Mouse (Mus musculus) CH12.LX (cell line): ENCODE measurements around the gene Hoxb7. TPM values are rescaled to one million over a fixed set of nuclear protein-coding genes. Genes with fewer than 3 reads are reported as not detected.
A peak's percentile ranks its signal among the peaks of the same experiment; 100 is the strongest.

Experiments
- DNase-seq: peaks from one replicate; pipeline ENCODE4 v3.0.0-alpha.2; 2013; ENCODE audit errors: extremely low read depth
- H3K27ac ChIP-seq: 2 replicates; pipeline ENCODE4 v1.5.1; 2012; ENCODE audit warnings: low read depth, mild to moderate bottlenecking, control low read depth, moderate library complexity; ENCODE audit not compliant: insufficient read depth
- H3K27me3 ChIP-seq: replicated peaks from 2 replicates; pipeline ENCODE3; 2012; ENCODE audit warnings: inconsistent platforms
- H3K36me3 ChIP-seq, 2 experiments: replicated peaks in 1 of 2; 2 replicates each; pipeline versions ENCODE3 to v1.6.1; 2012; ENCODE audit warnings: inconsistent platforms in 1 of 2, low read length in 1 of 2, mild to moderate bottlenecking in 1 of 2, mixed read lengths in 1 of 2, moderate library complexity in 1 of 2; ENCODE audit not compliant: control insufficient read depth in 1 of 2, insufficient read depth in 1 of 2
- H3K4me1 ChIP-seq, 2 experiments: 2 replicates each; pipeline ENCODE4 v1.6.1; 2012; ENCODE audit warnings: inconsistent platforms in 1 of 2, moderate library complexity in 1 of 2; ENCODE audit not compliant: insufficient read depth in 2 of 2, control insufficient read depth in 1 of 2
- H3K4me2 ChIP-seq: 2 replicates; pipeline ENCODE4 v1.6.1; 2012; ENCODE audit warnings: low read depth, mild to moderate bottlenecking, control low read depth; ENCODE audit not compliant: poor library complexity, insufficient read depth, severe bottlenecking
- H3K4me3 ChIP-seq, 3 experiments: fragments of 150-350 bp in 1 of 3; sonication (generic) in 1 of 3; replicated peaks in 1 of 3; 2 replicates each; pipeline versions ENCODE3 to v1.5.1; 2011 to 2012; ENCODE audit warnings: low read depth in 2 of 3, low read length in 2 of 3, mild to moderate bottlenecking in 2 of 3, moderate library complexity in 2 of 3, control low read depth in 1 of 3, improper control_type of control experiment in 1 of 3, inconsistent platforms in 1 of 3, mixed read lengths in 1 of 3; ENCODE audit not compliant: poor library complexity in 1 of 3
- H3K79me2 ChIP-seq: replicated peaks from 2 replicates; pipeline ENCODE4 v1.6.1; 2012; ENCODE audit warnings: mild to moderate bottlenecking, moderate library complexity; ENCODE audit not compliant: control insufficient read depth, poor library complexity, insufficient read depth, severe bottlenecking; ENCODE audit errors: extremely low read depth
- H3K9ac ChIP-seq: 2 replicates; pipeline ENCODE4 v1.6.1; 2012; ENCODE audit warnings: low read depth, mild to moderate bottlenecking, control low read depth, moderate library complexity; ENCODE audit not compliant: insufficient read depth
- H3K9me3 ChIP-seq: replicated peaks from 2 replicates; pipeline ENCODE3; 2012; ENCODE audit warnings: low read length, inconsistent platforms, mixed read lengths
- CHD1 ChIP-seq: IDR thresholded peaks from 2 replicates; pipeline ENCODE4 v1.6.1; 2012; ENCODE audit warnings: low read depth, low read length, improper control_type of control experiment, inconsistent platforms
- CHD2 ChIP-seq: IDR thresholded peaks from 2 replicates; pipeline ENCODE4 v1.6.1; 2011; ENCODE audit warnings: low read length, improper control_type of control experiment
- CTCF ChIP-seq, 2 experiments: IDR thresholded peaks in 1 of 2; conservative IDR thresholded peaks in 1 of 2; 2 replicates each; pipeline ENCODE4 v1.5.1; 2011 to 2012; ENCODE audit warnings: low read depth in 2 of 2, low read length in 2 of 2, improper control_type of control experiment in 1 of 2, inconsistent platforms in 1 of 2, mild to moderate bottlenecking in 1 of 2, moderate library complexity in 1 of 2
- EP300 ChIP-seq: IDR thresholded peaks from 2 replicates; pipeline ENCODE4 v1.6.1; 2011; ENCODE audit warnings: low read length, improper control_type of control experiment
- GABPA ChIP-seq: IDR thresholded peaks from 2 replicates; pipeline ENCODE4 v1.6.1; 2012; ENCODE audit warnings: low read depth, low read length, improper control_type of control experiment, inconsistent platforms; ENCODE audit not compliant: insufficient replicate concordance
- IRF4 ChIP-seq: IDR thresholded peaks from 2 replicates; pipeline ENCODE4 v1.6.1; 2014; ENCODE audit warnings: low read depth, mild to moderate bottlenecking, inconsistent platforms, low read length, improper control_type of control experiment
- KAT2A ChIP-seq: IDR thresholded peaks from 2 replicates; pipeline ENCODE4 v1.6.1; 2012; ENCODE audit warnings: low read length, improper control_type of control experiment, inconsistent platforms; ENCODE audit not compliant: insufficient replicate concordance
- MAX ChIP-seq: IDR thresholded peaks from 2 replicates; pipeline ENCODE4 v1.6.1; 2011; ENCODE audit warnings: low read length, improper control_type of control experiment
- MEF2A ChIP-seq: IDR thresholded peaks from 2 replicates; pipeline ENCODE4 v1.6.1; 2014; ENCODE audit warnings: low read depth, mild to moderate bottlenecking, inconsistent platforms, low read length, improper control_type of control experiment, borderline replicate concordance
- MYC ChIP-seq: IDR thresholded peaks from 2 replicates; pipeline ENCODE4 v1.6.1; 2011; ENCODE audit warnings: low read depth, mild to moderate bottlenecking, improper control_type of control experiment, low read length
- NELFE ChIP-seq: IDR thresholded peaks from 2 replicates; pipeline ENCODE4 v1.6.1; 2011; ENCODE audit warnings: low read depth, low read length, improper control_type of control experiment
- PAX5 ChIP-seq: IDR thresholded peaks from 2 replicates; pipeline ENCODE4 v1.6.1; 2012; ENCODE audit warnings: low read length, inconsistent platforms, mixed read lengths
- RCOR1 ChIP-seq: conservative IDR thresholded peaks from 2 replicates; pipeline ENCODE4 v1.6.1; 2012; ENCODE audit warnings: low read depth, mild to moderate bottlenecking, inconsistent platforms, low read length, improper control_type of control experiment
- SIN3A ChIP-seq: IDR thresholded peaks from 2 replicates; pipeline ENCODE4 v1.6.1; 2012; ENCODE audit warnings: low read length, improper control_type of control experiment, inconsistent platforms
- TBP ChIP-seq: conservative IDR thresholded peaks from 2 replicates; pipeline ENCODE4 v1.6.1; 2011; ENCODE audit warnings: low read depth, low read length, improper control_type of control experiment
- TCF12 ChIP-seq: IDR thresholded peaks from 2 replicates; pipeline ENCODE4 v1.6.1; 2014; ENCODE audit warnings: low read depth, mild to moderate bottlenecking, inconsistent platforms, low read length, improper control_type of control experiment
- UBTF ChIP-seq: IDR thresholded peaks from 2 replicates; pipeline ENCODE4 v1.6.1; 2012; ENCODE audit warnings: low read depth, mild to moderate bottlenecking, inconsistent platforms, low read length, improper control_type of control experiment, moderate library complexity
- USF1 ChIP-seq: IDR thresholded peaks from 2 replicates; pipeline ENCODE4 v1.6.1; 2014; ENCODE audit warnings: low read depth, mild to moderate bottlenecking, inconsistent platforms, low read length, improper control_type of control experiment
- ZKSCAN1 ChIP-seq: IDR thresholded peaks from 2 replicates; pipeline ENCODE4 v1.6.1; 2012; ENCODE audit warnings: low read depth, inconsistent platforms, low read length, improper control_type of control experiment, borderline replicate concordance
- ZMIZ1 ChIP-seq: IDR thresholded peaks from 2 replicates; pipeline ENCODE4 v1.6.1; 2012; ENCODE audit warnings: low read depth, mild to moderate bottlenecking, inconsistent platforms, low read length, improper control_type of control experiment
- ZNF384 ChIP-seq: IDR thresholded peaks from 2 replicates; pipeline ENCODE4 v1.6.1; 2012; ENCODE audit warnings: low read depth, low read length, improper control_type of control experiment, inconsistent platforms
- dilution Hi-C: fragments of 300-500 bp; cut with MboI; formaldehyde crosslinking; loops from 2 replicates; pipeline ENCODE4 v1.14.3; 2020; ENCODE audit warnings: low sequenced_read_pairs; ENCODE audit not compliant: extremely low pct_unique_long_range_greater_than_20kb, extremely low pct_ligation_motif_present
- in situ Hi-C: fragments of 300-500 bp; cut with MboI; formaldehyde crosslinking; loops from 3 replicates; pipeline ENCODE4 v1.14.3; 2019; ENCODE audit warnings: low sequenced_read_pairs, low pct_ligation_motif_present, low pct_unique_long_range_greater_than_20kb, mixed read lengths
- polyA plus RNA-seq: library from polyadenylated mRNA; unstranded; fragments of >175 nt; gene quantifications from 2 replicates; pipeline ENCODE4 v1.2.1, GENCODE M21; 2012; ENCODE audit warnings: low read depth; ENCODE audit not compliant: insufficient read length
- total RNA-seq, 2 experiments: library from RNA; depleted of rRNA; stranded (reverse); fragments of 300-350 nt in 1 of 2; fragments of >200 nt in 1 of 2; gene quantifications; 2 replicates each; pipeline ENCODE4 v1.2.3; 2012 to 2014

Hoxb7 gene
- total and polyA plus RNA-seq, 3 experiments = not detected

DNA sequence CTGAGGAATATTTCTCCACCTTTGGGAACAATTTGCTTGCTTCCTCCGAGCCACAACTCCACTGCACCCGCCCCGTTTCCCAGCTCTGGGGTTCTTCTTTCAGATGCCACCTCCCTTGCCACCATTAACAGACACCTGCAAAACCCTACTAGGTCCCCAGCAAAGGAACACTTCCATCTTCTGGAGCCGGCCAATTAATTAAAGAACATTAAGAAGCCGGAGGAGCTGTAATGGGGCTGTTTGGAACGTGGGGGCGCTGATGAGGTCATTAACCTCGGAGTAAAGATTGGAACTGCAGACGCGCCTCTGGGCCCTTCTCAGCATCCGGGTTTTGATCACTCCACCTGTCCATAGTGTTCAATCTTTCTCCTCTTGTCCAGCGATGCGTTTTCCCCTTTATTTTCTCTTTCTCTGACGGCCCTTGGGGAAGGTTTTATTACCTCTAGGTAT lies 30.4 kb upstream of the Hoxb7 start:
- DNase-seq = no peak
- Histone ChIP-seq H3K9me3 (no peaks in the 10 kb centered on the region), H3K4me2 (no peak overlapping the region), H3K9ac (no peak overlapping the region), H3K27me3 (peaks cover 92% of the 10 kb centered on the region), H3K4me3 (no peak overlapping the region), H3K27ac (no peak overlapping the region), H3K36me3 (no peaks in the 10 kb centered on the region), H3K79me2 (no peaks in the 10 kb centered on the region), H3K4me1 (peaks cover 7 to 14% of the 10 kb centered on the region in 2 experiments; a peak in 3 of 4 replicates)
- peak in 1 of 2 experiments; percentile 38; a peak in 1 of 4 replicates for TF ChIP-seq CTCF (conservative IDR thresholded peaks at IDR 0.05 in 1 of 2, IDR thresholded peaks at IDR 0.05 in 1 of 2; ENCODE audit: low read depth in 2 of 2, low read length in 2 of 2)
- TF ChIP-seq GABPA = no peak
- in situ Hi-C loops = no loop called here
- dilution Hi-C loops = no loop called here

- Histone ChIP-seq H3K79me2 (no peaks in the 10 kb centered on the region), H3K4me2 (no peak overlapping the region), H3K36me3 (no peaks in the 10 kb centered on the region), H3K9me3 (no peaks in the 10 kb centered on the region), H3K9ac (no peak overlapping the region), H3K27me3 (peaks cover 94% of the 10 kb centered on the region), H3K27ac (no peak overlapping the region), H3K4me3 (no peak overlapping the region), H3K4me1 (peaks cover 7 to 17% of the 10 kb centered on the region in 2 experiments; a peak in 3 of 4 replicates)
- DNase-seq = no peak
- TF ChIP-seq USF1 (no peak), TCF12 (no peak), ZNF384 (no peak)
- in situ Hi-C loops = no loop called here
- dilution Hi-C loops = no loop called here
Measured at GRCm38 (mm10) chr11:96257141-96257540, 29.3 kb upstream of the Hoxb7 start.

GRCm38 (mm10) chr11:96259038-96259437 lies 27.4 kb upstream of the Hoxb7 start:
- DNase-seq = no peak
- H3K9me3 ChIP-seq = no peaks in the 10 kb centered on the region
- H3K9ac ChIP-seq = no peak overlapping the region
- H3K4me2 ChIP-seq = no peak overlapping the region
- dilution Hi-C loops (no loop called here), in situ Hi-C loops (no loop called here)
- H3K4me3 ChIP-seq = no peak overlapping the region
- H3K27me3 ChIP-seq = peaks cover 94% of the 10 kb centered on the region
- no peaks in the 10 kb centered on the region for H3K36me3 ChIP-seq
- H3K27ac ChIP-seq = no peak overlapping the region
- no peaks in the 10 kb centered on the region for H3K79me2 ChIP-seq
- H3K4me1 ChIP-seq = peaks cover 7 to 17% of the 10 kb centered on the region in 2 experiments; a peak in 3 of 4 replicates
- TF ChIP-seq SIN3A (no peak), KAT2A (no peak), ZMIZ1 (no peak), MYC (no peak), MEF2A (no peak), NELFE (no peak), RCOR1 (no peak), PAX5 (no peak), TBP (no peak), IRF4 (no peak), UBTF (no peak), MAX (no peak), EP300 (no peak), GABPA (no peak), ZNF384 (no peak), CHD2 (no peak), ZKSCAN1 (no peak), CHD1 (no peak)
